Mouse (Mus musculus): Measurements from ENCODE around the gene Ttc38. TPM values are rescaled to one million over a fixed set of nuclear protein-coding genes. Genes with fewer than 3 reads are reported as not detected.

Gene Ttc38
- 2.8 and 3.9 TPM in 2 replicates for polyA plus RNA-seq (2016; fragmentation: Nextera tagmentation; extraction: Ambion mirVana)

- Histone ChIP-seq H3K27me3 (ENCODE audit: low read depth, poor library complexity, severe bottlenecking) (no peaks in the 10 kb centered on the region), H3K9me3 (replicated peaks) (no peaks in the 10 kb centered on the region), H3K4me1 (peaks cover 19% of the 10 kb centered on the region), H3K36me3 (no peaks in the 10 kb centered on the region), H3K27ac (peak within 1 kb of the TSS; percentile 79), H3K4me3 (peak within 1 kb of the TSS; percentile 69)
- WGBS = under 1% methylated on average over 27 of the region's 27 CpGs
- peak; percentile 86 for DNase-seq (ENCODE audit: low spot score)
These were observed at the start of gene Ttc38 for GRCm38 (mm10) chr15:85831954-85832590. Ttc38 (plus strand) TSS chr15:85832306.

DNA sequence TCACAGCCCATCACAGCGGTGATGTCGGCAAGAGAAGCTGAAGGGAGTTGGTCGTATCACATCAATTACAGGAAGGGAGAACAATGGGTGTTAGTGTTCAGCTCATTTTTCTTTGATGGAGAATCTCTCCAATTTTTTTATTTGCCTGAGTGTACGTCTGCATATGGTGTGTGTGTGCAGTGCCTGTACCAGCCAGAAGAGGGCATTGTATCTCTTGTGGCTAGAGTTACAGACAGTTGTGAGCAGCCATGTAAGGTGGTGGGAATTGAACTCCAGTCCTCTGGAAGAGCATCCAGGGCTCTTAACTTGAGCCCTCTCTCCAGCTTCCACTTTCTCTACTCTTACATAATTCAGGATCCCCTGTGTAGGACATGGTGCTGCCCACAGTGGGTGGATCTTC, 49.0 kb upstream of the Ttc38 start:
- no peaks in the 10 kb centered on the region for H3K4me1 ChIP-seq
- DNase-seq (ENCODE audit: low spot score) = no peak
- WGBS = 92% methylated on average over 4 of the region's 4 CpGs

GRCm38 (mm10) chr15:85784341-85784740, 47.8 kb upstream of the Ttc38 start:
- Histone ChIP-seq H3K4me1 (peaks cover 5% of the 10 kb centered on the region; the same call in 1 of the 2 replicates), H3K36me3 (no peaks in the 10 kb centered on the region), H3K4me3 (no peak overlapping the region), H3K27me3 (ENCODE audit: low read depth, poor library complexity, severe bottlenecking) (no peaks in the 10 kb centered on the region), H3K27ac (no peak overlapping the region), H3K9me3 (replicated peaks) (no peaks in the 10 kb centered on the region)
- 85% methylated on average over 3 of the region's 3 CpGs for whole genome bisulfite sequencing
- DNase-seq (ENCODE audit: low spot score) = no peak

More for the DNA sequence above, 49.0 kb upstream of the Ttc38 start:
- no peaks in the 10 kb centered on the region for H3K27me3 ChIP-seq (ENCODE audit: low read depth, poor library complexity, severe bottlenecking)
- H3K27ac ChIP-seq = no peak overlapping the region
- H3K9me3 ChIP-seq (replicated peaks) = no peaks in the 10 kb centered on the region
- H3K36me3 ChIP-seq = no peaks in the 10 kb centered on the region
- H3K4me3 ChIP-seq = no peak overlapping the region

DNA sequence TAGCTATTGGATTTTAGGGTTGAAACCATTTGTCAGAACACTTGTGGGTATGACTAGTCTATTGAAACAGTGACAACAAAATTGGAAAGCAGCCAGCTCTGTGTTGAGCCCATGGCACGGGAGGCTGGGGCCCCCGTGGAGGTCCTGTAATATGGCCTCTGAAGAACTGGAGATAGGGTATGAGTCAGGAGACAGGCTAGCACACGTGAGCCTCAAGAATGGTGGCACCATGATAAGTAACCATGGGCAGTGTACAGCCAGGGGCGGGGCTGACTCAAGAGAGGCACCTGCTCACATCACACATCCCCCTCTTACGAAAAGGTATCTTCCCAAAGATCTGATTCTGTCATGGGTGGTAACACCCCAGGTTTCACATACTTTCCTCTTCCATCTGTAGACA, 45.4 kb upstream of the Ttc38 start:
- Histone ChIP-seq H3K4me3 (no peak overlapping the region), H3K27me3 (ENCODE audit: low read depth, poor library complexity, severe bottlenecking) (no peaks in the 10 kb centered on the region), H3K4me1 (peaks cover 5% of the 10 kb centered on the region; the same call in 1 of the 2 replicates), H3K9me3 (replicated peaks) (no peaks in the 10 kb centered on the region), H3K36me3 (no peaks in the 10 kb centered on the region), H3K27ac (no peak overlapping the region)
- DNase-seq (ENCODE audit: low spot score) = no peak
- 80% methylated on average over 5 of the region's 5 CpGs for WGBS

DNA sequence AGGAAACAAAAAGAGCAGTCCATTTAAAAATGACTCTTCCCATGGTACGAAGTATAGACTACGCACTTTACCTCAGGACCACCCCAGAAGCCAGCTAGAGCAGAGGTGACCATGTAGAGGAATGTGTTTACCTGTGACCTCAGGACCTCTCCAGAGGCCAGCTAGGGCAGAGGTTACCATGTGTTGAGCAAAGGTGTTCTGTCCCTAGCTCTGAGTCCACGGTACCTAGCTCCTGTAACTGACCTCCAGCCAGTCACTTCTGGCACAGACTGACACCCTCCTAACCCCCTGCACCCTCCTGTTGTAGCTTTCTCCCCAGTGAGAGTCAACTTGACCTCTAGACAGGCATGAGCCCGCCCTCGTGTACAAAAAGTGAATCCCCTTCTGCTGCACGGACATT, 44.6 kb upstream of the Ttc38 start:
- no peaks in the 10 kb centered on the region for H3K36me3 ChIP-seq
- 89% methylated on average over 6 of the region's 6 CpGs for WGBS
- H3K27me3 ChIP-seq (ENCODE audit: low read depth, poor library complexity, severe bottlenecking) = no peaks in the 10 kb centered on the region
- no peak for DNase-seq (ENCODE audit: low spot score)
- peaks cover 5% of the 10 kb centered on the region; the same call in 1 of the 2 replicates for H3K4me1 ChIP-seq
- H3K27ac ChIP-seq = no peak overlapping the region
- H3K9me3 ChIP-seq (replicated peaks) = no peaks in the 10 kb centered on the region
- no peak overlapping the region for H3K4me3 ChIP-seq

DNA sequence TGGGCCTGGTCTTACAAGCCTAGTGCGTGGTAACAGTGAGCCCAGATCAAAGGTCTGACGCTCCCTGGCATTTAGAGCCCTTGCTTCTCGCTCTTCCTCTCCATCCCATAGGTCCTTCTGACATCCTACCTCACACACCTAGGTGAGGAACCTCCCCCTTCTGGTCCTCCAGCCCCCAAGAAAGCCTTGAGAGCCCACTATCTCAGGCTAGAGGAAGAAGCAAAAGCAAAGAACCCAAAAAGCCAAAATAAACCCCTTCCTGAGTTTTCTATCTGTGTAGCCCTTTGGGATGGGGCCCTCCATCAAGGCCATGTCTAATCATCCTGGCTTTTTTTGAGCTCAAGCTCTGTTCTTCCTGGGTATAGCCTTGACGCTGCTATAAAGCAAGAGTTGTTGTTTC, 44.1 kb upstream of the Ttc38 start:
- Histone ChIP-seq H3K27me3 (ENCODE audit: low read depth, poor library complexity, severe bottlenecking) (no peaks in the 10 kb centered on the region), H3K36me3 (no peaks in the 10 kb centered on the region), H3K4me1 (peaks cover 5% of the 10 kb centered on the region; the same call in 1 of the 2 replicates), H3K4me3 (no peak overlapping the region), H3K9me3 (replicated peaks) (no peaks in the 10 kb centered on the region), H3K27ac (no peak overlapping the region)
- no peak for DNase-seq (ENCODE audit: low spot score)
- WGBS = 82% methylated on average over 4 of the region's 4 CpGs

DNA sequence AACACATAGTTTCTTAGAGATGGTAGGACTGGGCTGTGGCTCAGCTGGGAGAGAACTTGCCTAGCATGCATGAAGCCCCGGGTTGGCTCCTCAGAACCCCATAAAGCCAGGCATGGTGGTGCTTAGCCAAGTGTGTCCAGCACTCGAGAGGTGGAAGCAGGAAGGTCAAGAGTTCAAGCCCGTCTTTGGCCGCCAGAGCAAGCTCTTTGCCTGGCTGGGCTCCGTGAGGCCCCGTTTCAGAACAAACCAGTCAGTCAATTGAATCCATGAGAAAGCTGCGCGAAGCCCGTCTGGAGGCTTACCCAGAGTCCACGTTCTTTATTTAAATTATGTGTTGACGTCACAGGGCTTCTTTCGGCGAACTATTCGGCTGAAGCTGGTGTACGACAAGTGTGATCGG, 43.5 kb upstream of the Ttc38 start:
- 80% methylated on average over 16 of the region's 16 CpGs for WGBS
- Histone ChIP-seq H3K27ac (no peak overlapping the region), H3K4me3 (no peak overlapping the region), H3K27me3 (ENCODE audit: low read depth, poor library complexity, severe bottlenecking) (no peaks in the 10 kb centered on the region), H3K9me3 (replicated peaks) (no peaks in the 10 kb centered on the region), H3K4me1 (peaks cover 5% of the 10 kb centered on the region; the same call in 1 of the 2 replicates), H3K36me3 (no peaks in the 10 kb centered on the region)
- DNase-seq (ENCODE audit: low spot score) = no peak

- DNase-seq (ENCODE audit: low spot score) = no peak
- Histone ChIP-seq H3K4me1 (peaks cover 5% of the 10 kb centered on the region; the same call in 1 of the 2 replicates), H3K27ac (no peak overlapping the region), H3K27me3 (ENCODE audit: low read depth, poor library complexity, severe bottlenecking) (no peaks in the 10 kb centered on the region), H3K36me3 (no peaks in the 10 kb centered on the region), H3K9me3 (replicated peaks) (no peaks in the 10 kb centered on the region), H3K4me3 (no peak overlapping the region)
- 85% methylated on average over 4 of the region's 4 CpGs for WGBS
These were observed 40.7 kb upstream of the Ttc38 start for GRCm38 (mm10) chr15:85791449-85791848.

GRCm38 (mm10) chr15:85792819-85793218, 39.3 kb upstream of the Ttc38 start:
- H3K4me3 ChIP-seq = no peak overlapping the region
- H3K9me3 ChIP-seq (replicated peaks) = no peaks in the 10 kb centered on the region
- H3K27me3 ChIP-seq (ENCODE audit: low read depth, poor library complexity, severe bottlenecking) = no peaks in the 10 kb centered on the region
- no peak overlapping the region for H3K27ac ChIP-seq
- H3K36me3 ChIP-seq = no peaks in the 10 kb centered on the region
- peaks cover 5% of the 10 kb centered on the region; the same call in 1 of the 2 replicates for H3K4me1 ChIP-seq
- no peak for DNase-seq (ENCODE audit: low spot score)
- 81% methylated on average over 1 of the region's 1 CpGs for WGBS

DNA sequence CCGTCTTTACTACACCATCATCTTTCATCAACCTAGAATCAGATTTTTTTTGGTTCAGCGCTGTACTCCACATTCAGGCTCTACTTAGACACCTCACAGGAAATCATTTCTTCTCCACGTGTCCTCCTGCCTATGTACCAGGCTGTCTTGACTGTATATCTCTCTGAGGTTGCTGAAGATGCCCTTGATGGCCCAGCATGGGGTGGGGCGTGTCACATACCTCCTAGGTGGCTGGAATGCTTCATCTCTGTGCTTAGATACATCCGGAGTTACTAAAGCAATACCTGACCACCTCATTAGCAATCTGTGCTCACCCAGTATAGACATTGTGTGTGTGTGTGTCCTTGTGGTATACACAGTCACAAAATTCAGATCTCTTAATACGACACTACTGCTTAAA, 36.6 kb upstream of the Ttc38 start:
- Histone ChIP-seq H3K9me3 (replicated peaks) (no peaks in the 10 kb centered on the region), H3K36me3 (no peaks in the 10 kb centered on the region), H3K27me3 (ENCODE audit: low read depth, poor library complexity, severe bottlenecking) (no peaks in the 10 kb centered on the region), H3K4me1 (no peaks in the 10 kb centered on the region), H3K4me3 (no peak overlapping the region), H3K27ac (no peak overlapping the region)
- 80% methylated on average over 6 of the region's 6 CpGs for WGBS
- no peak for DNase-seq (ENCODE audit: low spot score)

DNA sequence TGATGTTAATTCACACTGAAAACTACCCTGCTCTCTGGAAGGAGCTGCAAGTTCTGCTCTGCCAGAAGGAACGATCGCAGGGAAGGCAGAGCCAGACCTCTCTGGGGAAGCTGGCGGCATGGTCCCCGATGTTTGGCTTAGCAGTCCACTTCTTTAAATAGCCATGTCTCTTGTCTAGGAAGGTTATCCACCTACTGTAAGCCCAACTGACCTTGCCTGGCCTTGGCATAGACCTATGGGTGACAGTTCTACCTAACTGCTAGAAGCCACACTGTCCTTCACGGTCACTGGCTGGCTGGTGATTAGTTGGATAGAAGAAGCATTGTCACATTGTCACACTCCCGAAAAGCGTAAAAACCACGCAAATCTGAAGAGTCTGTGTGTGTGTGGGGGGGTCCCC, 33.4 kb upstream of the Ttc38 start:
- DNase-seq (ENCODE audit: low spot score) = no peak
- 93% methylated on average over 8 of the region's 8 CpGs for WGBS
- H3K27me3 ChIP-seq (ENCODE audit: low read depth, poor library complexity, severe bottlenecking) = no peaks in the 10 kb centered on the region

DNA sequence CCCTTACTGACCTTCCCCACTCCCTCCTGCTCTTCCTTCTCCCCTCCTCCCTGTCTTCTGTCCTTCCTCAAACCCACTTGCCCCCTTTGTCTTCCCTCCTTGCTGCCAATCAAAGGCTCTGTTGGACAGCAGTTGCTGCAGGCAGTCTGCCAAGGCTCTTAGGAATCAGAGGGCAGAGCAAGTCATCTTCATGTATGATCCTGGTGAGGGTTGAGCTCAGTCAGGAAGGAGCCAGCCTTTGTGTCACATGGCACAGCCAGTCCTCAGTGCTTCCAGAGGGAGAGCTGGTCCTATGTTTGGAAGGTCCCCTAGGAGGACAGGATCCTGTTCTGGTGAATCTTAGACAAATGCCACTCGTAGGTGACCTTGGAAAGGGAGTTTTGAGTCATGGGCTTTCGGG, 29.2 kb upstream of the Ttc38 start:
- 90% methylated on average over 2 of the region's 2 CpGs for WGBS
- no peak for DNase-seq (ENCODE audit: low spot score)
- H3K27ac ChIP-seq = no peak overlapping the region
- H3K4me3 ChIP-seq = no peak overlapping the region
- H3K27me3 ChIP-seq (ENCODE audit: low read depth, poor library complexity, severe bottlenecking) = no peaks in the 10 kb centered on the region
- H3K36me3 ChIP-seq = no peaks in the 10 kb centered on the region
- no peaks in the 10 kb centered on the region for H3K4me1 ChIP-seq
- H3K9me3 ChIP-seq (replicated peaks) = no peaks in the 10 kb centered on the region

More for the DNA sequence above, 33.4 kb upstream of the Ttc38 start:
- no peak overlapping the region for H3K4me3 ChIP-seq
- H3K36me3 ChIP-seq = no peaks in the 10 kb centered on the region
- no peaks in the 10 kb centered on the region for H3K9me3 ChIP-seq (replicated peaks)
- H3K4me1 ChIP-seq = no peaks in the 10 kb centered on the region
- H3K27ac ChIP-seq = no peak overlapping the region

- Histone ChIP-seq H3K4me1 (peaks cover 12% of the 10 kb centered on the region), H3K27ac (no peak overlapping the region), H3K9me3 (replicated peaks) (no peaks in the 10 kb centered on the region), H3K4me3 (no peak overlapping the region), H3K27me3 (ENCODE audit: low read depth, poor library complexity, severe bottlenecking) (no peaks in the 10 kb centered on the region), H3K36me3 (no peaks in the 10 kb centered on the region)
- DNase-seq (ENCODE audit: low spot score) = no peak
- WGBS = 86% methylated on average over 4 of the region's 4 CpGs
These were observed 25.2 kb upstream of the Ttc38 start for GRCm38 (mm10) chr15:85806886-85807285.

DNA sequence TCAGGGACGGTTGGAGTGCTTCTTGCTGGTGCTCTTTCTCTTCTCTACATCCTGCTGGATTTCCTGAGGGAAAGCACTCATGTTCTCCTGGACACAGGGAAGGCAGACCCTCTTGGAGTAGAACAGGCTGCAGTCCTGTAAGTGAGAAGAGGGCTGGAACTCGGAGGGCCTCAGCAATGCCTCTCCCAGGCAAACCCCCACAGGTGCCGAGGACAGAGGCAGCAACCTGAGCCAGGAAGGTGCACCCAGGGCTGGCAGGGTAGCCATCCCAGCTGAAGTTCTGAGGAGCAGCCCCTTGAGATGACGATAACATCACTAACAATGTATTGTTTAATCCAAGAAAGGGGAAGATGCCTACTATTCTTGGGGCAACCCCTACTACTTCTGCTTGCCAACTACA, 24.7 kb upstream of the Ttc38 start:
- WGBS = 89% methylated on average over 4 of the region's 4 CpGs
- no peaks in the 10 kb centered on the region for H3K9me3 ChIP-seq (replicated peaks)

More for the DNA sequence above, 24.7 kb upstream of the Ttc38 start:
- no peak for DNase-seq (ENCODE audit: low spot score)
- Histone ChIP-seq H3K27ac (no peak overlapping the region), H3K4me1 (peaks cover 17% of the 10 kb centered on the region), H3K27me3 (ENCODE audit: low read depth, poor library complexity, severe bottlenecking) (no peaks in the 10 kb centered on the region), H3K4me3 (no peak overlapping the region), H3K36me3 (no peaks in the 10 kb centered on the region)

Measured in limb, embryonic 10.5 days (tissue).